Mouse (Mus musculus): ENCODE results near the gene Sgca.

Sgca gene

DNA sequence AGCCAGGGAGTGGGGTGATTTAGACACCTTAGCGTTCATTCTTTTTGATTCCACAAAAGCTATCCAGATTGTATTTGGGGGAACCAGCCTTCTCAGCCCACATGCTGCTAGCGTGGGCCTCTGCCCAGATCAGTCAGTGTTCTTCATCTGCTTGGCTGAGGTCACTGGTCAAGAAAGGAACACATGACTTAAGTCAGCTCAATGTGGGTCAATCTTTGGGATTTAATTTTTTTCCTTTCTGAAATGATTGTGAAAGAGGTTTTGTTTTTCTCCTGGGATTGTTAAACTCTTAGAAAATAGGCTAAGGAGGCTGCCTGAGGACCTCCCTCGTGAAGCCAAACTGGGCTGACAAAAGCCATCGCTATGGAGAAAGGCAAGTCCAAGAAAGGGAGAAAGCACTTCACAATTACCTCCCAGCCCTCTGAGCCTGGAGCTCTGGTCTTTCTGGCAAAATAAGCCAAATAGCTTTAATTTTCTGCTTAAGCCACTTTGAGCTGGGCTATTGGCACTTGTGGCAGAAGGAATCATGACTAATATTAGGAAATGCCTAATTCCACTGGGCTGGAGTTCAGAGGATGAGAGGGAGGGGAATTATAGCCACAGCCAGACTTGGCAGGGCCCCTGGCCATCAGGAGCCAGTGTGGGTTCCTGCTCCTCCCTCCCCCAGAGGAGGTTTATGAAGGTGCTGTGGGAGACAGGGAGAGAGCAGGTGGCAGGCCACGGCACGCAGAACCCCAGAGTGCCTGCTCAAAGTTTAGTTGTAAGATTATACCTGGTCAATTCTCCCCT, 62.6 kb downstream of the Sgca start:
- DNase-seq (ENCODE audit: low read depth, low spot score), result no peak
